Mouse (Mus musculus): ENCODE measurements around the gene C2. TPM values are rescaled to one million over a fixed set of nuclear protein-coding genes. Genes with fewer than 3 reads are reported as not detected.
"Not testable (repeated sequence)": the region's sequence is repeated elsewhere in the genome, so short reads cannot be mapped to it uniquely, and the experiment has no call there.

Gene C2
- total RNA-seq, 2 experiments from 2014 or later = 0.22 to 1.0 TPM

DNA sequence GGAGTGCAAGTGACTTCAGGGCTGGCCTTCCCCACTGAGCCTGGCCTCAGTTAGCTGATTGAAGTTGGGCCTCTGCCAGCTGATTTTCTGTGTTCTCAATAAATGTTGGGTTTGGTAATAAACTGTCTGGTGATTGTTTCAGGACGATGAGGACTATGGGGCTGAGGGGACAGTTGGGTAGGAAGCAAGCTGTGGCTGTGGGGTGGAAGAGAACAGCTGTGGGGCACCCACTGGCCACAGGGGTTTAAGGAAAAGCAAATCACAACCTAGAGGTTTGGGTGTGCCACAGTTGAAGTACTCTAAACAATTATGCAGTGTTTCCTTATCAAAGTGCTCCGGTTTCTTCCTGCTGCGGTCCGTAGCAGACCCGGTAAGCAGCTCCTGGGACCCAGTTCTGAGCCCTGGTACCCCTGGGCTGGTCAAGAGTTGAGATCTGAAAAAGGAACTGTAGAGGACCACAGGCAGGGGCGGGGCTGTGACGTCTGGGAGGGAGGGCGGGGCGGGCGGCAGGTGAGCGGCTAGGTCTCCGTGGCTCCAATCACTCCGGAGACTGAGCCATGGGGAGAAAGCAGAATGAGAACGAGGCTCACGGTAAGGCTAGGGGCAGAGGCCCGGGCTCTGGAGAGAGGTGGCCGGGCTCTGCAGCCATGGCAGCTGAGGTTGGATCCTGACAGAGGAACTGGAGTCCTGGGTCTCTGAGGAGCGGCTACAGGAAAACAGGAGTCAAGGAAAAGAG lies 16.0 kb upstream of the C2 start, which contains the start of gene Slc44a4:
Slc44a4 (plus strand) TSS at position 537 of the 736 bp plus-strand sequence.
- no peak for ATAC-seq (ENCODE audit: poor library complexity, severe bottlenecking)

DNA sequence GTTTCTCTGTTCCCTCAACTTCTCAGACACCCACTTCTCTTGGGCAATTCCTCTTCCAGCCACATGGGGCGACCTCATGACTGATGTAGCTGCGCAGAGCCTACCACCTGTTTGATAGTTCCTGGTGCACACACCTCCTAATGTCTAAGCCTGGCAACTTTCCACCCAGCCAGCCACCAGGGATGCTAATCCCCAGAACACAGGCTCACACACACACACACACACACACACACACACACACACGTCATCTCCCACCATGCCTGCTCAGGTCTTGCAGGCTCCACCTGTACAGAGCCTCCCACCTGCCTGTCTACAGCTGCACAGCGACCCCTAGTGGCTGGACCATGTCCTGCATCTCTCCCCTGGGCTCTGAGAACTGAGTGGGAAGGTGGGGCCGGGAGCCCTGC lies 13.9 kb upstream of the C2 start:
- peak; percentile 92 for ATAC-seq (ENCODE audit: poor library complexity, severe bottlenecking)

DNA sequence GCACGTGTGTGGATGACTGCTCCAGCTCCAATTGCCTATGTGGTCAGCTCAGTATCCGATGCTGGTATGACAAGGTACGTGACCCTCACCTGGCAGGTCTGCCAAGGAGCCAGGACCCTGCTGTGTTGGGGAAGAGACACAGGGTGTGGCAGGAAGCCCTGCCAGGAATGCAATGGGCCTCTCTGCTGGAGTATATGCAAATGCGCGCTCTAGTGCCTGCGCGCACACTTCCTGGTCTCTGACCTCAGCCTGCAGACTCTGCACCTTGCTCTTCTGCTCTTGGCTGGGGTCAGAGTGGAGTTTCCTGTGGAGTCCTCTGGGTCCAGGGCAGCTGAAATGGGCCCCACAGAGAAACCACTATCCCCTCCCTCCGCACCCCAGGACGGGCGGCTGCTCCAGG lies 12.9 kb upstream of the C2 start:
- no peak for ATAC-seq (ENCODE audit: poor library complexity, severe bottlenecking)

DNA sequence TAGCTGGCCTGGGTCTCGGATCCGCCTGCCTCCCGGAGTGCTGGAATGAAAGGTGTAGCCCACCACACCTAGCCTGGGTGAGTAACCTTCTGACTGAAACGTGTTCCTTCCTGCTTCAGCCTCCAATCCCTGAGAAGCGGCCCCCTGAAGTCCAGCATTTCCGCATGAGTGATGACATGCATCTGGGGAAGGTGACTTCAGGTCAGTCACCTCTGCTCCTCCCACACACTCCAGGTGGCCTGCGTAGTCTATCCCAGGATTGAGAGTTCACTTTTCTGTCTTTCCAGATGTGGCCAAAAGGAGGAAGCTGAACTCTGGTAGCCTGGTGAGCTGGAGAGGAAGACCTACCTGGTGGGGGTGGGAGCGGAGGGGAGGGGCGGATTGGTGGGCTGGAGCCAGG lies 4.8 kb upstream of the C2 start:
- no peak for ATAC-seq (ENCODE audit: poor library complexity, severe bottlenecking)

DNA sequence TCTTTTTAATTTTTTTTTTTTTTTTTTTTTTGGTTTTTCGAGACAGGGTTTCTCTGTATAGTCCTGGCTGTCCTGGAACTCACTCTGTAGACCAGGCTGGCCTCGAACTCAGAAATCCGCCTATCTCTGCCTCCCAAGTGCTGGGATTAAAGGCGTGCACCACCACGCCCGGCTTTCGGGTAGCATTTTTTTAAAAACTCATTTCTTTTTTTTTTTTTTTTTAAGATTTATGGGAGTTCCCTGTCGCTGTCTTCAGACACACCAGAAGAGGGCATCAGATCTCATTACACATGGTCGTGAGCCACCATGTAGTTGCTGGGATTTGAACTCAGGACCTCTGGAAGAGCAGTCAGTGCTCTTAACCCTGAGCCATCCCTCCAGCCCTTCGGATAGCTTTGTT lies 3.9 kb upstream of the C2 start:
- not testable (repeated sequence) for ATAC-seq (ENCODE audit: poor library complexity, severe bottlenecking)

DNA sequence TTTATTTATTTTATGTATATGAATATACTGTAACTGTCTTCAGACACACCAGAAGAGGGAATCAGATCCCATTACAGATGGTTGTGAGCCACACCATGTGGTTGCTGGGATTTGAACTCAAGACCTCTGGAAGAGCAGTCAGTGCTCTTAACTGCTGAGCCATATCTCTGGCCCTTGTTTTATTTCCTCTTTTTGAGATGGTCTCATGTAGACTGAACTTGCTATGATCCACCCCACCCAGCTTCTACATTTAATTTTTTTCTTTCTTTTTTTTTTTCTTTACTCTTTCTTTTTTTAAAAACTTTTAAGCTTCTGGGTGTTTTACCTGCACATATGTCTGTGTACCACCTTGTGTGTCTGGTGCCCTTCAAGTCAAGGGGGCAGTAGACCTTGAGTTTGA lies 2.8 kb upstream of the C2 start:
- not testable (repeated sequence) for ATAC-seq (ENCODE audit: poor library complexity, severe bottlenecking)

DNA sequence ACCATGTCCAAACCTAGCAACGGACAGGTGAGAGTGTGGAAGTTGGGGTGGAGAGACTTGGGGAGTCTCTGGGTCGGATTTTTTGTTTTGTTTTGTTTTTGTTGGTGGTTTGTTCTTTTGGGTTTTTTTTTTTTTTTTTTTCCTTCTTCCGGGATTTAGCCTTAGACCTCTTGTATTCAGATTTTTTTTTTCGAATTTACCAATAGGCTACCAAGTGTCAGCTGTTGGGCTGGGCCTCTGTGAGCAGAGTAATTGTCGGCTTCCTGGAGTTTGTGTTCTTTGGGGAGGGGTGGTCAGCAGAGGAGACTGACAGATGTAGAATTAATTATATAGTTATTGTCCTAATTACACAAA lies 1.8 kb upstream of the C2 start:
- ATAC-seq (ENCODE audit: poor library complexity, severe bottlenecking) = no peak

DNA sequence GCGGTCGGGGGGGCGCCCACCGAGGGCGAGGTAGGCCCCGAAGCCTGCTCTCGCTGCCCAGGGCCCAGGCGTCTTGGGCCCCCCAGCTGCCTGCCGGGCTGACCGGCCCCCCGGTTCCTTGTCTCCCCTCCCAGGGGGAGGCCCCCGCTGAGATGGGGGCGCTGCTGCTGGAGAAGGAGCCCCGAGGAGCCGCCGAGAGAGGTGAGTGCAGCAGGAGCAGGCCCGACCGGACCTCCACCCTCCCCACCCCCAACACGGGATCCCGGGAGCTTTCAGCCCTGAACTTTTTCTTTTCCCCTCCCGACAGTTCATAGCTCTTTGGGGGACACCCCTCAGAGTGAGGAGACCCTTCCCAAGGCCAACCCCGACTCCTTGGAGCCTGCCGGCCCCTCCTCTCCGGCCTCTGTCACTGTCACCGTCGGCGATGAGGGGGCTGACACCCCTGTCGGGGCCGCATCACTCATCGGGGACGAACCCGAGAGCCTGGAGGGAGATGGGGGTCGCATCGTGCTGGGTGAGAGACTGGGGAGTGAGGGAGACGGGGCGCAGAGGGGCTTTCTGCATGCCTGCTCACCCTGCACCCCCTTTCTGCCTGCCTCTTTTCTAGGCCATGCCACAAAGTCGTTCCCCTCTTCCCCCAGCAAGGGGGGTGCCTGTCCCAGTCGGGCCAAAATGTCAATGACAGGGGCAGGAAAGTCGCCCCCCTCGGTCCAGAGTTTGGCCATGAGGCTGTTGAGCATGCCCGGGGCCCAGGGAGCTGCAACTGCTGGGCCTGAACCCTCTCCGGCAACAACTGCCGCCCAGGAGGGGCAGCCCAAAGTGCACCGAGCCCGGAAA lies 1.2 kb upstream of the C2 start:
- ATAC-seq (ENCODE audit: poor library complexity, severe bottlenecking) = no peak

DNA sequence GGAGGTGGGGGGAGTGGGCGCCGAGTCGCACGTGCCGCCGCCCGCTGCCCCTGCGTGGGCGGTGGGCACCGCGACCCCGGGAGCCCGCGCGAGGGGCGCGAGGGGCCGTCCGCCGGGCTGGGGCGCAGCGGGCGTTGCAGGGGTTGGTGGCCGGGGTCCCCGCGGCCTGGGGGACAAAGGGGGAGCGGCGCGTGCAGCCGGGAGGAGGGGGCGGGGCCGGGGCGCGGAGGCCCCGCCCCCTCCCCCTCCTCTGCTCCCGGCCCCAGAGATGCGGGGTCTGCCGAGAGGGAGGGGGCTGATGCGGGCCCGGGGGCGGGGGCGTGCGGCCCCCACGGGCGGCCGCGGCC lies 614 bp upstream of the C2 start:
- no peak for ATAC-seq (ENCODE audit: poor library complexity, severe bottlenecking)

DNA sequence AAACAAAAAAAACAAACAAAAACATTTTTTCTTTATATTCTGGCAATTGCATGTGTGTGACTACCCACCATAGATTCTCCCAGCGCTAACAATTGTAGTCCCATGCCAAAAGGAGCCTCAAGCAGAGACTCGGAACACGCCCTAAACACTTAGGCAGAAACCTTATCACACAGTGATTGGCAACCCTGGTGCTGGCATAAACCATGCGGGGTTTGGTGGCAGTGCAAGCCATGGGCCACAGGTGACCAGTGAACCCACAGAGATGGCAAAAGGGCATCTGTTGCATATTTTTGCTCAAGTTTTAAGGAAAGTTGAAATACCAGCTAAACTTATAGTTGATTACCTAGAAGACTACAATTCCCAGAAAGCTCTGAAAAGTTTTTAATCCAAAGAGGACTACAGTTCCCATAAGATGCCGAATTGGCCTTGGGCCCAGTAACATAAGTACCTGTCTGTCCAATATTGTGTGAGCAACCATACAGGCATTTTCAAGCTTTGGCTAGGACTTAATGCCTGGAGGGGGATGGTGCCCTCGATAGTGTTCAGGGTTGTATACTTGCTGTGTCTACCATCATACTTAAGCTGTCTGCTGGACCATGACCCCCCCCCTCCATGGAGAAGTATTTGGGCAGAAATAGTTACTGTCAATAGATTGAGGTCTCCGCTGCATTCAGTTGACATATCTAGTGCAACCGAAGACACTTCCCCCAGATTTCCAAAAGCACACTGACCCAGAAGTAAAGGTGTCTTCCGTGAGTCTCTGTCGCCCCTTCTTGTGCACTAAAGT lies 499 bp downstream of the C2 start:
- ATAC-seq (ENCODE audit: poor library complexity, severe bottlenecking) = no peak

DNA sequence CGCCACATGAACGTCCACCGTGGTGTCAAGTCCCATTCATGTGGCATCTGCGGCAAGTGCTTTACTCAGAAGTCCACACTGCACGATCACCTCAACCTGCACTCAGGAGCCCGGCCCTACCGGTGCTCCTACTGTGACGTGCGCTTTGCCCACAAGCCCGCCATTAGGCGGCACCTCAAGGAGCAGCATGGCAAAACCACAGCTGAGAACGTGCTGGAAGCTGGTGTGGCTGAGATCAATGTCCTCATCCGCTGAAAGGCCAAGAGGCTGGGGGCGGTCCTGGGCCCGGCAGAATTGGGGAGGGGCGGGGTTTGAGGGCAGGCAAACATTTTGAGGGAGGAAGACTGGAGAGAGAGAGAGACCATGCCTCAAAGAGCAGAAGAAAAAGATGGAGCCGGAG lies 1.7 kb downstream of the C2 start:
- ATAC-seq (ENCODE audit: poor library complexity, severe bottlenecking) = no peak

DNA sequence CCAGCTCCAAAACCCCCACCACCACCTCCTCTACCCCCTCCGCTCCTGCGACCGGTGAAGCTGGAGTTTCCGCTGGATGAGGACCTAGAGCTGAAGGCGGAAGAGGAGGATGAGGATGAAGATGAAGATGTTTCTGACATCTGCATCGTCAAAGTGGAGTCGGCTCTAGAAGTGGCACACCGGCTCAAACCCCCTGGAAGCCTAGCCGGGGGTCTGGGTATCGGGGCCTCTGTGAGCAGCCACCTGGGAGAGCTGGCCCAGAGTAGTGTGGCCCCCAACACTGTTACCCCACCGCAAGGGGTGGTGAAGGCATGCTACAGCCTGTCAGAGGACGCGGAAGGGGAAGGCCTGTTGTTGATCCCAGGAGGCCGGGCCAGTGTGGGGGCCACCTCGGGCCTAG lies 2.3 kb downstream of the C2 start:
- no peak for ATAC-seq (ENCODE audit: poor library complexity, severe bottlenecking)

DNA sequence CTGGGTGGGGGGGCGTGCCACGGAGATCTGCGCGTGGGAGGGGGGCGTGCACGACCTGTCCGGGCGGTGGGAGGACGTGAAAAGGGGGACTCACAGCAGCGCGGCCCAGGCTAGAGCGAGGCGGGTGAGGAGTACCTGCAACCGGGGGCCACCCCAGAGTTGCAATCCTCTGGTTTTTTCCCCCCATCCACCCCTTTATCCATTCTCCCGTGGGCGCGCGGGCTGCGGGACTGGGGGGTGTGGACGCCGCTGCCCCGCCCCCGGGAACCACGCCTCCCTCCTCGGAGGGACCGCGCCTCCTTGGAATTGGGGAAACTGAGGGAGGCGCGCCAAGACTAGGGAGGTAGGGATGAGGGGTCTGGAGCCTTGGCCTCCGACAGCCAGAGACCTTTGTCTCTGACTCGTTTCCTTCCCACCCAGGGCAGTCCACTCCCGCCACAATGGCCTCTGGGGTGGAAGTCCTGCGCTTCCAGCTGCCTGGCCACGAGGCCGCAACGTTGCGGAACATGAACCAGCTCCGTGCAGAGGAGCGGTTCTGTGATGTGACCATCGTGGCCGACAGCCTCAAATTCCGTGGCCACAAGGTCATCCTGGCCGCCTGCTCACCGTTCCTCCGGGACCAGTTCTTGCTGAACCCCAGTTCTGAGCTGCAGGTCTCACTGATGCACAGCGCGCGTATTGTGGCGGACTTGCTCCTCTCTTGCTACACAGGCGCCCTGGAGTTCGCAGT lies 3.1 kb downstream of the C2 start:
- ATAC-seq (ENCODE audit: poor library complexity, severe bottlenecking) = no peak

DNA sequence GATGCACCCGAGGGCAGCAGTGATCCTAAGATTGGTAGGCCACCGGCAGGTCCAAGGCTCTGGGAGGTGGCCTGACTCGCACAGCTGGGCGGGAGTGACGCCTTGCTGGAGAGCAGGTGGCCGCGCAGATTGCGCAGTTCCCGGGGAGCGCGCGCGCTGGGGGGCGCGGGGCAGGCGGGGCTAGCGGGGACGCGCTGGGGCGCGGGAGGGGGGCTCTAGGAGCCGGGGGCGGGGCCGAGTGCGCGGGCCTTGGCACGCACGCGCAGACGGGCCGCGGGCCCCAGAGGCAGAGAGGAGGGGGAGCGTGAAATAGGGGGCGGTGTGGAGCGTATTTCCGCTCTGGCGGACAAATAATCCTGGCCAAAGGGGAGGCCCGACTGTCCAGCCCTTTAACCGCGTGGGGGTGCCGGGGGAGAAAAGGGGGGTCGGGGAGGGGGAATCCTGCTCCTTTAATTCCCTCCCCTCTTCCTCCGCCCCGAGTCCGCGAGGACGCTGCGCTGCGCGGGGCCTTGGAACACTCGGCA lies 3.9 kb downstream of the C2 start:
- peak; percentile 69 for ATAC-seq (ENCODE audit: poor library complexity, severe bottlenecking)

DNA sequence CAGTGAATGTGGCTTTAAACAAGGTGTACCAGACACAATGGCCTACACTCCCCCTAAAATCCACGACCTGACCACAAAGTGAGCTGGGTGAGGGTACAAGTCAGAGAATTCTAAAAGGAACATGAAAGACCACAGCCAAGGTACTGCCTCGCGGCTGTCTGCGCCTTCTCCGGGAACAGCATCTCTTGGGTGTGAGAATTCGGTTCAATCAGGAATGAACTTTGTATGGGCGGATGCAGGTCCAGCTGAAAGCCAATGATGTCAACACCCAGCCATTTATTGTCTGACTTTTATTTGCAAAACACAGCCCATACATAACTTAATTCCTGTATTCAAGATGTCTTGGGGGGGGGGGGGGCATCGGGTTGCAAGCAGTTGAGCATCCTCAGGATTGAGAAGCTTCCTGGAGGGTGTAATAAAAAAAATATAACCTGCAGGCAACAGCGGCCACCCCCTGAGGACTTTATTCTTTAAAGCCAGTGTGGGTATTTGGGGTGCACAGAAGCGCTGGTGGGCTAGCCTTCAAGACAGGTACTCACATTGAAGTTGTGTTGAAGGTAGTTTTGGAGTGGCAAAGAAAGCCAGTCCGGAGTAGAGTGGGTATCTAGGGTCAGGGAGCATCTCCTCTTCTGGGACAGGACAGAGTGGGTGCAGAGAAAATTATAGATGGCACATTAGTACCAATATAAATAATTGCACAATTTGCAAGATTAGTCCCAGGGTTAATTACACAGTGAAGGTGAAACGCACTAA lies 4.8 kb downstream of the C2 start:
- ATAC-seq (ENCODE audit: poor library complexity, severe bottlenecking) = no peak

DNA sequence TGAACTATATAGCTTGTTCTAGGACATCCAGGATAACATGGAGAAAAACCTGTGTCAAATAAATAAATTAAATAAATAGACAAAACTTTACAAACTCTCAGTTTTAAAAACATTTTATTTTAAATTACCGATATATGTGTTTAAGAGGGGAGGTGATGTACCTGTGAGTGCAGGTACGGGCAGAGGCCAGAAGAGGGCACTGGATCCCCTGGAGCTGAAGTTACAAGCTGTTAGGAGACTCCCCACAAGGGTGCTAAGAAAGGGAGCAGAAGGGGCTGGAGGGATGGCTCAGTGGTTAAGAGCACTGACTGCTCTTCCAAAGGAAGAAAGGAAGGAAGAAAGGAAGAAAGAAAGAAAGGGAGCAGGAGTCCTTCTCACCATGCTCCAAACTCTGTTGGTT lies 6.7 kb downstream of the C2 start:
- ATAC-seq (ENCODE audit: poor library complexity, severe bottlenecking) = no peak

DNA sequence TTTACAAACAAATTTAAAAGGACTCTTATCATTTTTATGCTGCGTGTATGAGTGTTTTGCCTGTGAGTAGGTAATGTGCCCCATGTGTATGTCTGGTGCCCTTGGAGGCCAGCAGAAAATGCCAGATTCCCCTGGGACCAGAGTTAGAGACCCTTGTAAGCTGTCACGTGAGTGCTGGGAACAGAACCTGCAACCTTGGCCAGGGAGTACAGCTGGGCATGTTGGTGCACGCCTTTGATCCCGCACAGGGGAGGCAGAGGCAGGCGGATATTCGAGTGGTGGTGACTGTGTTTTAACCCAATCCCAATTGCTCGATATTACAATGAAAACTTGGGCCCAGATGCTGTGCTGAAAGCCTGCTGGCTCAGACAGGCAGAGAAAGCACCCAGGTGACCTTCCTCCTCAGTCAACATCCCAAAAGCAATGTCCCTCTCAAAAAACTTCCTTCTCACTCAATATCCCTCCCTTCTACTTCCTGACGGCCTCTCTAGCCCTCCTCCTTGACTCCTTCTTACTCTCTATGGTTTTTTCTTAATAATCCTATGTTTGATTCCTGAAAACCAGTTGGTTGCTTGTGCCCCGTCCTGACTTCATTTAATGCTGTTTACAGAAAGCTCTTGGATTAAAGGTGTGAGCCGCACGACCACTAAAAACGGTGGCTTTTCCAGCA lies 7.9 kb downstream of the C2 start:
- no peak for ATAC-seq (ENCODE audit: poor library complexity, severe bottlenecking)

DNA sequence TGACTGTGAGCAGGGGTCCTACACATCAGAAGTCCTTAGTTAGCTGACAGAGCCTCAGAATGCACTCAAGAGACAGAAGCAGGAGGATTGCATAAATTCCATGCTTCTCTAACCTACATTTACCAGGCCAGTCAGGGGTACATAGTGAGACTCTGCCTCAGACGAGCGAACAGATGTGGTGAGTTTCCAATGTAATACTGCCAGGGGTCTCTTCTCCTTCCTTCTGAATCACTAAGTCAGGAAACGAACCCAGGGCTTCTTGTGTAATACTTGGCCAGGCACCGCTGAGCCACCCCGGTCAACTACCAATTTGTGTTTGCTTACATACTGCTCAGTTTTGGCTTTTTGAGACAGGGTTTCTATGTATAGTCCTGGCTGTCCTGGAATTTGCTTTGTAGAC lies 10.1 kb downstream of the C2 start:
- no peak for ATAC-seq (ENCODE audit: poor library complexity, severe bottlenecking)

DNA sequence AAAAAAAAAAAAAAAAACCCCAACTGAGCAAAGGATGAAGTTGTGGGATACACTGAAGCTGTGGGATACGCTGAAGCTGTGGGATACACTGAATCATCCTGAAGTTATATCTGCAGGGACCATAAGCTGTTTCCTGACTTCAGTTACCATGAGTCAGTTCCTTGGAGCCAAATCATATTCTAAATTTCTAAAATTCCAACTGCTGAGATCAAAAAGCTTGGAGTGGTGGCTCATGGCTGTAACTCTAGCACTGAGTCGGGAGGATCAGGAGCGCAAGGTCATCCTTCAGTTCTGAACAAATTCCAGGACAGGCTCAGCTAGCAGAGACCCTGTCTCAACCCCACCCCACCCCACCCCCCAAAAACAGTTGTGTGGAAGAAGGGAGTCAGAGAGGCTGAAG lies 12.4 kb downstream of the C2 start:
- ATAC-seq (ENCODE audit: poor library complexity, severe bottlenecking) = no peak

DNA sequence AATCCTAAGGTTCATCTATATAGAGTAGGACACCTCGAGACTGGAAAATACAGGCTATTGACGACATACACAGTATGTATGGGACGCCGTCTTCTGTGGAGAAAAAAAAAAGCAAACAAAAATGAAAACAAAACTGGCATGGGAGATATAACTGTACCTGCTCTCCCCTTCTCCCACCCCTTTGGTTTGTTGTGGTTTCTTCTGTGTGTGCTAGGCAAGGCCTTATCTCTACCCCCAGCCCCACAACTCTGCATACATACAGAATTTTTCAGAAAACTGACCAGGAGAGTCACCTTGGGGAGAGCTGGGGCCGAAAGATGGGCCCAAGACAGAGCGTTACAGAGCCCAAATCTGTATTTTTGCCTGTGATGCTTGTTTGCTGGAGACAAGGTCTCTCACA lies 13.4 kb downstream of the C2 start:
- no peak for ATAC-seq (ENCODE audit: poor library complexity, severe bottlenecking)
